Mouse (Mus musculus) stomach, embryonic 14.5 days (tissue): Measurements from ENCODE around the gene Zzef1. TPM values are rescaled to one million over a fixed set of nuclear protein-coding genes. Genes with fewer than 3 reads are reported as not detected.
A peak's percentile ranks its signal among the peaks of the same experiment; 100 is the strongest.

Experiments used
- ATAC-seq: fragments of 200-750 bp; cut with Nextera tagmentation; 2 replicates; pipeline ENCODE4 v1.8.0; 2017; ENCODE audit warnings: low read depth, moderate TSS enrichment; ENCODE audit not compliant: insufficient number of reproducible peaks, insufficient read depth, low FRiP score
- H3K27ac ChIP-seq: fragments of 300-500 bp; sonication (generic); 2 replicates; pipeline ENCODE4 v1.5.1; 2014; ENCODE audit warnings: mild to moderate bottlenecking, low read length, moderate library complexity, mixed read lengths
- H3K27me3 ChIP-seq: fragments of 300-500 bp; sonication (generic); 2 replicates; pipeline ENCODE4 v1.6.1; 2014; ENCODE audit warnings: low read length, control low read depth, mixed read lengths; ENCODE audit not compliant: control insufficient read depth, insufficient read depth
- H3K36me3 ChIP-seq: fragments of 300-500 bp; sonication (generic); 2 replicates; pipeline ENCODE4 v1.6.1; 2014; ENCODE audit warnings: mild to moderate bottlenecking, control low read depth, low read length, moderate library complexity, mixed read lengths; ENCODE audit not compliant: control insufficient read depth, insufficient read depth
- H3K4me1 ChIP-seq: fragments of 300-500 bp; sonication (generic); 2 replicates; pipeline ENCODE4 v1.6.1; 2014; ENCODE audit warnings: low read length, control low read depth, mixed read lengths; ENCODE audit not compliant: control insufficient read depth, insufficient read depth
- H3K4me2 ChIP-seq: fragments of 300-500 bp; sonication (generic); replicated peaks from 2 replicates; pipeline ENCODE4 v1.6.1; 2014; ENCODE audit warnings: low read depth, low read length, control low read depth
- H3K4me3 ChIP-seq: fragments of 300-500 bp; sonication (generic); 2 replicates; pipeline ENCODE4 v1.5.1; 2014; ENCODE audit warnings: low read depth, low read length, control low read depth
- H3K9ac ChIP-seq: fragments of 300-500 bp; sonication (generic); replicated peaks from 2 replicates; pipeline ENCODE4 v1.6.1; 2014; ENCODE audit warnings: low read depth, mild to moderate bottlenecking, control low read depth, low read length, moderate library complexity, mixed read lengths
- H3K9me3 ChIP-seq: fragments of 300-500 bp; sonication (generic); 2 replicates; pipeline ENCODE4 v1.6.1; 2016; ENCODE audit warnings: low read depth, low read length, control low read depth; ENCODE audit not compliant: control insufficient read depth
- WGBS: fragments of 180-500 bp; shearing (Covaris S2); extraction: QIAGEN DNeasy Blood & Tissue Kit; methylation state at CpG from one replicate; pipeline ENCODE4 v1.1.7; 2014; 5-methylcytosine and 5-hydroxymethylcytosine counted together
- polyA plus RNA-seq: library from polyadenylated mRNA; unstranded; fragments of >200 nt; fragmentation: Nextera tagmentation; extraction: Ambion mirVana; gene quantifications from 2 replicates; pipeline ENCODE4 v1.2.1, GENCODE M21; 2014

Gene Zzef1
- polyA plus RNA-seq, 1 experiment from 2014 or later: 13.8 TPM

DNA sequence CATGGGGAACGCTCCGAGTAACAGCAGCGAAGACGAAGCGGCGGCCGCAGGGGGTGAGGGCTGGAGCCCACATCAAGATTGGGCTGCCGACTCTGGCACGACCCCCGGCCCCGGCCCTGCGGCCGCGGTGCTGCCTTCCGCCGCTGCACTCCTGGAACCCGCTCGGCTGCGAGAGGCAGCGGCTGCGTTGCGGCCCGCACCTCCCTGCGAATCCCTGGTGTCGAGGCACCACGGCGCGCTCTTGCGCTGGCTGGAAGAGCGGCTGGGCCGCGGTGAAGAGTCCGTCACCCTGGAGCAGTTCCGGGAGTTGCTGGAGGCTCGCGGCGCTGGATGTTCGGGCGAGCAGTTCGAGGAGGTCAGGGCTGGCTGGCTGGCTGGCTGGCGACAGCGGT, 266 bp downstream of the Zzef1 start:
- Histone ChIP-seq H3K9ac (peak overlapping the region; percentile 66), H3K27ac (no peak overlapping the region), H3K9me3 (no peaks in the 10 kb centered on the region), H3K4me3 (peak overlapping the region; percentile 78), H3K36me3 (no peaks in the 10 kb centered on the region), H3K4me1 (0 out of 2 replicates have a peak, but pooled peaks cover 3% of the 10 kb centered on the region), H3K27me3 (no peaks in the 10 kb centered on the region), H3K4me2 (peak overlapping the region; percentile 78)
- peak; percentile 44; the same call in 1 of the 2 replicates for ATAC-seq
- under 1% methylated on average over 41 of the region's 42 CpGs for WGBS

DNA sequence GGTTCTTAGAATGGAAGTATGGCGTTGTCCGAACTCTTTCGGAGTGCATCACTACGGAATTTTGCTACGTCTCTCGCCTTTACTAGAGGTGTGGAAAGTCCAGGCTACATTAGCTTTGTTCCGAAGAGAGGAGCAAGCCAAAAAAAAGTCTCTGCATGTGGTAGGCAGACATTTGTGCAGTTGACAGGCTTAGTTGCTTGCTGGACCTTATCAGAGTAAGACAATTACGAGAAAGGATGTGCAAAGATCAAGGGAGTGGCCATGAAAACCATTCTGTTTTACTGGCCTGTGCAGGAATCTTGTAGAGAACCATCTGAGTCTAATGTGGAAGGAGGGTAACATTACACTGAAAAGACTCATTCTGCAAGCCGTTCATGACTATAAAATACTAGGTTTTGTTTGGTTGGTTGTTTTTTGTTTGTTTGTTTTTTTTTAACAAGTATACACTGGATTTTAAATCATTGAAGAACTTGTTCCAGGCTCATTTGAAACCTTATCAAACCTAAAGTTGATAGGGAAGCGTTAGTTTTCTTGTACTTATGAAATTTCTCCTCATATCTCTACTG, 830 bp downstream of the Zzef1 start:
- Histone ChIP-seq H3K4me1 (0 out of 2 replicates have a peak, but pooled peaks cover 3% of the 10 kb centered on the region), H3K4me3 (peak overlapping the region; percentile 78), H3K27me3 (no peaks in the 10 kb centered on the region), H3K27ac (no peak overlapping the region), H3K36me3 (no peaks in the 10 kb centered on the region), H3K9me3 (no peaks in the 10 kb centered on the region), H3K4me2 (peak overlapping the region; percentile 78), H3K9ac (peak overlapping the region; percentile 66)
- ATAC-seq: no peak
- 18% methylated on average over 10 of the region's 10 CpGs for WGBS

DNA sequence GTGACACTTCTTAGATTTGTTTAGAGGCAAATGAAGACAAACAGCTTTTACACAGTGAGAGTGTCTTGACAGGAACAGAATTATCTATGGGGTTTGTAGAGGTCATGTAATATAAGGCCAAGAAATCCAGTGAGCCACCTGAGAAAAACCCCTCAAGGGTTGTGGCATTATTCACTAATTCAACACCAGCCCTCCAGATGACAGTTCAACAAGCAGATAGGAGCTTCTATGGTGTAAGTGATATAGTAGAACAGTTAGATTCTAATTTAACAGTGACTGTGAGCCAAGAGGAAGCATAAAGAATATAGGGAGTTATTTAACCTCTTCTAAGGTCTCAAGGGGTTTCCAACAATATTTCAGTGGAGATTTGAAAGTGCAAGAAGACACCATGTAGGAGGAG, 2.1 kb downstream of the Zzef1 start:
- H3K36me3 ChIP-seq: no peaks in the 10 kb centered on the region

DNA sequence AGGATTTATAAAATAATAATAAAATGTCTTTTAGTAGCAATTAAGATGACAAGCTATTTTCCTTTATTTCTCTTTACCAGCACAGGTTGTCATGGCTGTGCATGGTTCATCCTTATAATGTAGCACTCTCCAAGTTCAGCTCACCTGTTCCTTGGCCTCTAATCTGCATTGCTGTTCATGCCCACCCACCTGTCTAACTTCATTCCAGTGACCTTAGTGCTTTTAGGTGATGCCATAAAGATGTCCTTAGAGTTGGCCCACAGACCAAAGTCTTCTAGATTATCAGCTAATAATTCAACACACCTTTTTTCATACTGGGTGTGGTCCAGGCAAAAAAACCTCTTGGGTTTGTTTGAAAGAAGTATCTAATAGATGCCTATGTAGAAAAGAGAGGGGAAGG, 5.2 kb downstream of the Zzef1 start:
- Histone ChIP-seq H3K9me3 (no peaks in the 10 kb centered on the region), H3K4me2 (no peak overlapping the region), H3K4me3 (no peak overlapping the region), H3K4me1 (0 out of 2 replicates have a peak, but pooled peaks cover 3% of the 10 kb centered on the region), H3K9ac (no peak overlapping the region), H3K27ac (no peak overlapping the region), H3K27me3 (no peaks in the 10 kb centered on the region), H3K36me3 (no peaks in the 10 kb centered on the region)
- ATAC-seq: no peak

More for the DNA sequence above, 2.1 kb downstream of the Zzef1 start:
- H3K4me2 ChIP-seq: no peak overlapping the region
- H3K4me3 ChIP-seq: no peak overlapping the region
- 0 out of 2 replicates have a peak, but pooled peaks cover 3% of the 10 kb centered on the region for H3K4me1 ChIP-seq
- no peak overlapping the region for H3K9ac ChIP-seq
- no peak overlapping the region for H3K27ac ChIP-seq
- no peaks in the 10 kb centered on the region for H3K9me3 ChIP-seq
- no peak for ATAC-seq
- H3K27me3 ChIP-seq: no peaks in the 10 kb centered on the region

DNA sequence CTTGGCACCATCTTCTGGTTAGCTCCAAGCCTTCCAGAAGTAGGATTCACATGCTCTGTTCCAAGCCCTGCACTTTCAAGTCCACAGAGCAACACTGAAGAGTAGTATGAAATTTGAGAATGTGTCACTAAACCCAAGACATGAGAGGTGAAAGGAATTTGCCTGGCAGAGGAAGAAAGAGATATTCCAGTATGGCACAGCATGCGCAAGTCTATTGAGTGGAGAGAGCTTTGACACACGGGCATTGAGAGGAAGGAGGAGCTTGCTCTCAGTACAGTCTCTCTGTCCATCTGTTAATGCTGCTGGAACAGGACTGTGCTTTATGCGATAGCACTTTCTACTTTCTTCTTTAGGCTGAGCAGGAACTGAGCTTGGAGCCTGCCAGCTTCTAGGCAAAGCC, 7.0 kb downstream of the Zzef1 start:
- ATAC-seq: no peak
- H3K4me3 ChIP-seq: no peak overlapping the region

DNA sequence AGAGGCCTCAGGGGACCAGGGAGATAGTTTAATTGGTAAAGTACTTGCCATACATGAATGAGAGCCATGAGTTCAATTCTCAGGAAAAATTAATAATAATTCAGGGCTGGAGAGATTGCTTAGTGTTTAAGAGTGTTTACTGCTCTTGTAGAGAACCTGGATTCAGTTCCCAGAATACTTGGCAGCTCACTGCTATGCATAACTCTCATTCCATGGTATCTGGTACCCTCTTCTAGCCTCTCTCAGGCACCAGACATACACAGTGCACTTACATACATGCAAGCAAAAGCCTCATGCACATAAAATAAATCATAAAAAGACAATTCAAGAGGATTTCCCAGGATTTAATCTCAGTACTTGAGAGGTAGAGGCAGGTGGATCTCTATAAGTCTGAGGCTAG, 8.6 kb downstream of the Zzef1 start:
- Histone ChIP-seq H3K36me3 (no peaks in the 10 kb centered on the region), H3K9ac (no peak overlapping the region), H3K9me3 (no peaks in the 10 kb centered on the region), H3K27ac (no peak overlapping the region), H3K27me3 (no peaks in the 10 kb centered on the region), H3K4me3 (no peak overlapping the region), H3K4me2 (no peak overlapping the region), H3K4me1 (no peaks in the 10 kb centered on the region)
- ATAC-seq: no peak

More for the DNA sequence above, 7.0 kb downstream of the Zzef1 start:
- Histone ChIP-seq H3K36me3 (no peaks in the 10 kb centered on the region), H3K9me3 (no peaks in the 10 kb centered on the region), H3K4me1 (no peaks in the 10 kb centered on the region), H3K27ac (no peak overlapping the region), H3K4me2 (no peak overlapping the region), H3K27me3 (no peaks in the 10 kb centered on the region), H3K9ac (no peak overlapping the region)
- 82% methylated on average over 3 of the region's 3 CpGs for WGBS

DNA sequence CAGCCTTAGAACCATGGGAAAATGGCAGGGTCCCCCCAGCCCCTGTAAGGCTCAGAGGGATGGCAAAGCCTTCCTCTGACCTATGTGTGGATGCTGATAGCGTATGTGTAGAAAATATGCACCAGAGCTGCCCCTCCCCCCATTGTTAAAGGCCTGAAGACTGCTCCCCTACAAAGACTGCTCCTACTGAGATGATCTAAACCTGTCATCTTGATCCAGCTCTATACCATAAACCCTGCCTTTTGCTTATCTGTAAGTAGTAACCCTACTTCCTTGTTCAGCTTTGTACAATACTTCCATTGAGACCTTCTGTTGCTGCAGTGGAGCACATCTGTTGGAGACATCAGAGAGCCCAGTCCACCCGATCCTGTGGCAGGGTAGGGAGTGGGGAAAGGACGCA, 9.2 kb downstream of the Zzef1 start:
- no peak overlapping the region for H3K4me3 ChIP-seq
- no peaks in the 10 kb centered on the region for H3K36me3 ChIP-seq
- no peak overlapping the region for H3K27ac ChIP-seq
- H3K4me2 ChIP-seq: no peak overlapping the region
- no peaks in the 10 kb centered on the region for H3K4me1 ChIP-seq
- no peaks in the 10 kb centered on the region for H3K9me3 ChIP-seq
- WGBS: 90% methylated on average over 3 of the region's 3 CpGs
- H3K9ac ChIP-seq: no peak overlapping the region
- ATAC-seq: no peak
- no peaks in the 10 kb centered on the region for H3K27me3 ChIP-seq

DNA sequence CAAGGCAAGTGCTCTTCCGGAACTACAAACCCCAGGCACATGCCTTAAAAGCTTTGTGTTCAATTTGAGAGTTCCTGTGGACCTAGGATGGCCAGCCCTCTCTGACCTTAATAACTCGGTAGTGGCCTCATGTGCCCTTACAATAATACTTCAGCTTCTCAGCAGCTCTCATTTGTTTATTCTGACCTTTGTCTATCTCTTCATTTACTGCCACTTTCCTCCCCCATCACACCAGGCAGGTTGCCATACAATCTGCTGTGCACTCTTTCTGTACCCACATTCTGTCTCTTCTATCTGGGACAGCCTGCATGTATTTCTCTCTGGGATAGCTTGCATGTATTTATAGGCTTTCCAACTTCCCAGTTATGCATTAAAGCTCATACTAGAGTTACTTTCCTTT, 10.5 kb downstream of the Zzef1 start:
- 61% methylated on average over 2 of the region's 2 CpGs for WGBS
- Histone ChIP-seq H3K9me3 (no peaks in the 10 kb centered on the region), H3K4me3 (no peak overlapping the region), H3K9ac (no peak overlapping the region), H3K27ac (no peak overlapping the region), H3K4me1 (no peaks in the 10 kb centered on the region), H3K27me3 (no peaks in the 10 kb centered on the region), H3K4me2 (no peak overlapping the region), H3K36me3 (no peaks in the 10 kb centered on the region)
- ATAC-seq: no peak

DNA sequence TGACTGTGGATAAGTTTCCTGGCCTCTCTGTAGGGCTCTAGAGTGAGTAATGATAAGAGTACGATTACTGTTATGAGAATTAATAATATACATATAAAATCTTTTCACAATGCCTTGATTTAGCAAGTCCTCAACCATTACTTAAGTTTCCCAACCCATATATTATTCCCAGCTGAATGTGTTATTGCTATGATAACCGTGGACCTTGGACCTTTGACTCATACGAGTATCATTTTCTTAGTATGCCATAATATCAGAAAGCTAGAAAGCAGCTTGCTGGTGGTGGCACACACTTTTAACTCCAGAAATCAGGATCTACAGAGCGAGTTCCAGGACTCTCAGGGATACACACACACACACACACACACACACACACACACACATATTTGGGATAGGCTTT, 12.0 kb downstream of the Zzef1 start:
- ATAC-seq: no peak
- Histone ChIP-seq H3K4me2 (no peak overlapping the region), H3K27me3 (no peaks in the 10 kb centered on the region), H3K4me1 (no peaks in the 10 kb centered on the region), H3K9ac (no peak overlapping the region), H3K4me3 (no peak overlapping the region), H3K27ac (no peak overlapping the region), H3K36me3 (no peaks in the 10 kb centered on the region), H3K9me3 (no peaks in the 10 kb centered on the region)
- WGBS: 77% methylated on average over 4 of the region's 4 CpGs
